Mouse (Mus musculus) right cerebral cortex, postnatal 14 days (tissue): Measurements from ENCODE around the gene Olfr1564.
"Not testable (repeated sequence)": the region's sequence is repeated elsewhere in the genome, so short reads cannot be mapped to it uniquely, and the experiment has no call there.

Experiments
- DNase-seq: peaks from one replicate; pipeline ENCODE4 v3.0.0; 2022

The Olfr1564 gene

DNA sequence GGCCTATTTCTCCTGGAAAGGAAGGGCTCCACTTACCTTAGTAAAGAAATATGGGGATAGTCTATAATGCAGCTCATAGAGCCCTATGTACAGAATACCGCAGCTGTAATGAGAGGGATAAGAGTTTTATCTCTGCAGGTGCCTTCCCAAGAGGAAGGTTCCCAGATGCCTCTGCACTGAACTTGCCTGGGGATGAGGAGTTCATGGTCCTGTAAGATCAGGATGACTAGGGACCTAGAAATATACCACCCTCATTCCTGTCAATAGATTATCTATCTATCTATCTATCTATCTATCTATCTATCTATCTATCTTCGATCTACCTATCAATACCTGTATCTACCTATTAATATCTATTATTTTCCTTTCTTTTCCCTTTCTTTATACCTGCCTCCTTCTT, at the start of gene Olfr1564:
TSS of gene Olfr1564 (minus strand) at position 101 of the 400 bp plus-strand sequence.
- DNase-seq: no peak

GRCm38 (mm10) chr17:33268907-33269306, 47.4 kb upstream of the Olfr1564 start:
- DNase-seq: no peak

DNA sequence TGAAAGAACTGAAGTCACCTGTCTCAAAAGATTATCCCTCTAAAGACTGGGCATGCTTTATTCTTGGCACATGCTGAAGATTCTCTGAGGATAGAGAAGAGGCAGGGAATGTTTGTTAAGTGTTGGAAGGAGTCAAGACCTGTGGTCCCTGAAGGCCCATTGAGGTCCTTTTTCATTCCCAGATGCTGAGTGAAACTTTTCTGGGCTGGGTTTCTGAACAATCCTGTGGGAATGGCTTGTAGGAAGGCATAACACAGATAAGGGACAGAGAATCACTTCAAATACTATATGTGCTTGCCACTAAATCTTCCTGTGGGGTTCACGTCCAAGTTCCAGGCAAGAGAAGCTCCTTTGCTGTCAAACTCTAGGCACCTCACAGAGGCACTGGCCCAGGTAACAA, 42.9 kb upstream of the Olfr1564 start, which contains the start of gene Olfr63:
TSS of gene Olfr63 (plus strand) at position 301 of the 400 bp plus-strand sequence.
- no peak for DNase-seq

DNA sequence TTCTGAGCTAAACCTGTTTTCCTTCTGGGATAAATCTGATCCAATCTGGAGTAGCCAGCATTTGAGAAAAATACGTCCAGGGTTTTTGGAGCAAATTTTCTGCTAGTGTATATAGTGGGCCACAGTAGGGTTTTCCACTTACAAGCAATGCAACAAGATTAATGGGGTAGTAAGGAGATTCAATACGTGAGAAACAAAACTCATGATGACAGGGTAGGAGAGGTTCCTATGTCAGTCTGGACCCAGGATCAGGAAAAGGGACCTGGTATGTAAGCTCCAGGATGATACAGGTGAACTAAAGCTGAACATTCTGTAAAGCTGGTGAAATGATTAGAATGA, 33.8 kb upstream of the Olfr1564 start:
- not testable (repeated sequence) for DNase-seq

DNA sequence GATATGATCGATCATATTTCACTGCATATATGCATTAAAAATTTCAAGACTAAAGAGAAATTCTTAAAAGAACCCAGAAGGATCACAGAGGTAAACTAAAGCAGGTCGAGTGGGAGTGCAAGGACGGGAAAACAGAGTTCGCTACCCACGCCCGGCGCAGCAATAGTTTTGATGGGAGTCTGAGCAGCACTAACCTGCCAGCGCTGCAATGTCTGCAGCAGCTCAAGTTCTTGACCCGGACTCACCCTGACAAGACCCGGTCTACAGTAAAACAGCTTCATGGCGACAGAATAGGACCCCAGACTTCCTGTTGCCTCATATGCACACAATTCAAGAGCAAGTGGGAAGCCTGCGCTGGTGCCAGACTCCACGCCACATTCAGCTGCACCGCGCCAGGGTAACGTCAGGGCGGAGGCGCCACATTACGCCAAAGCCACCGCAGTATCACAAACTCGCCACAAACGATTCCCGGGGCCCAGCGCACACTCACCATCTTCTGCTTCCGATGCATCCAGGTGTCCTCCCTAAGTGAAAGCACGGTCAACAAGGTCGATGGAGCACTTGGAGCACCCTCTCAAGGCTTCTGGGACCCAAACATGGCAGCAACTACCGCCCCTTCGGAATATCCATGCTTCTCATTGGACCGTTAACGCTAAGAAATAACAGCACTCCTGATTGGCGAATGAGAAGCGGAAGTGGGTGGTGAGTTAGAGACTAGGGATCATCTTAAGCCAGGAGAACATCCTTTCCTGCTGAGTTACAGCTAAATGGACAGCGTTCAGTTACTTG, 33.2 kb upstream of the Olfr1564 start, which contains the start of gene Zfp955a:
TSS of gene Zfp955a (minus strand) at position 616 of the 789 bp plus-strand sequence.
- not testable (repeated sequence) for DNase-seq

DNA sequence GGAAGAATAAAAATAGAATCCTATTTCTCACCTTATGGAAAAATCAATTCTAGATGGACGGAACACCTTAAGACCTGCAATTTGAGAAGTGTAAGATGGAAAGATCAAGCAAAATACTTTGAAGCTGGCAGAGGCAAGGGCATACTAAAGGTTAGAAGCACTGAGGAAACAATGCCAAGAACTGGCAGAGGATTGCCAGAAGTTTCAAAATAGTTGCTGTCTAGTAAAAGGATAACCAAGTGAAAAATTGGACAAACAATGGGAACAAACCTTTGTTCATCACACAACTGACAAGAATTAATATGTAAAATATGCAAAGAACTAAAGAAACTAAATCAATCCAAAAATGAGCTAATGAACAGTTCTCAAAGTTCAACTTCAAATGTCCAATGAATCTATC, 15.2 kb upstream of the Olfr1564 start:
- DNase-seq: not testable (repeated sequence)

DNA sequence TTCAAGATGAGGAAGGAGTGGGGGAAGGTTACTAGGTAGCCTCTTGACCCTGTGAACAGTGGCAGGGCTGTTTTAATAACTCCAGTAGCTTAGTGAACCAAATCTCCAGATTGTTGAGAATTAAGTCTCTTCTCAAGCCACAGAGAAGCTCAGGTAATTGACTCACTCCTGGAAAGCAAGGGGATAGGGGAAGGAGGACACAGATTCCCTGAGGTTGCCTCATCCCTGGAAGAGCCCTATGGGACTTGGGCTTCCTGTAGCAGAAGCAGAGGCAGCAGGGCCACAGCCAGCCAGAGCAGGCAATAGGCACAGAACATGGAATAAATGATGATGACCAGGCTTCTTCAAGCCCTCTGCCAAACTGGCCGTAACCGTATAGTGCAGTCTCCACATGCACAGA, 30.5 kb downstream of the Olfr1564 start, which contains the start of gene Olfr239:
TSS of gene Olfr239 (plus strand) at position 301 of the 400 bp plus-strand sequence.
- not testable (repeated sequence) for DNase-seq

DNA sequence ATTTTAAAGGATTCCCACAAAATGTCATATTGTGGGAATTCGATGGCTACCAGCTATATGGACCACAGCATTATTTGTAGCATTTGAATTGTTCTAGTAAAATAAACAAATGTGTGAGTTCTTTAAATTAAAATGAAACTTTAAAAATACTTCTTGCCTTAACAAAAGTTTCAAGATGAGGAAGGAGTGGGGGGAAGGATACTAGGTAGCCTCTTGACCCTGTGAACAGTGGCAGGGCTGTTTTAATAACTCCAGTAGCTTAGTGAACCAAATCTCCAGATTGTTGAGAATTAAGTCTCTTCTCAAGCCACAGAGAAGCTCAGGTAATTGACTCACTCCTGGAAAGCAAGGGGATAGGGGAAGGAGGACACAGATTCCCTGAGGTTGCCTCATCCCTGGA, 53.3 kb downstream of the Olfr1564 start, which contains the start of gene Olfr55:
TSS of gene Olfr55 (plus strand) at position 301 of the 400 bp plus-strand sequence.
- DNase-seq: not testable (repeated sequence)
